Mouse (Mus musculus): Measurements from ENCODE around the gene Kcmf1. TPM values are rescaled to one million over a fixed set of nuclear protein-coding genes. Genes with fewer than 3 reads are reported as not detected.

Kcmf1 gene
- total and polyA plus RNA-seq, 2 experiments from 2014 or later, result 52.1 to 93.7 TPM

DNA sequence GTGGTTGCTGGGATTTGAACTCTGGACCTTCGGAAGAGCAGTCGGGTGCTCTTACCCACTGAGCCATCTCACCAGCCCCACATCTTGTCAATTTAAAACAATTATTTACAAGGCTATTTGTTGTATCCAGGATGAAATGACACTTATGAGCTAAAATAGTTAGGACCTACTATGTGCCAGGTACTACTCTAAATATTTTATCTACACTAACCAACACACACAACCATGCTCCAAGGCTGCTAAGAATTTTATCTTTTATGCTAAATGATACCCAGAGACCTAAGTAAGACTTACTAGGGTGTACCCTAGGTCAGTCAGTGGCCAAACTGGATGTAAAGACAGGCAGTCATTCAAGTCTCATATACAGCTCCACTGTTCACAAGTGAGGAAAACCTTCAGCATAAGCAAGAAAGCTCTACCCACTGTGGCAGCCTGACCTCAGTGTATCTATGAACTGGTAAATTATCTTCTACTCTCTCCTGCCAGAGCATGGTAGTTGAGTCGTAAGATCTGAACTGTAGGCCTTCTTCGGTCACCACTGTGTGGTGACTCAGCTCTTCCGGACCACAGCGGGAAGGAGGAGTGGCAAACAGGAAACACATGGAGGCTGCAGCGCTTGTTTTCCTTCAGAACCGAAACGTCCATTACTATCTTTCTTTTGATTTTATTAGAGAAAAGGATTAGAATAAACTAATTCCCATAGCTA is 18.7 kb downstream of the Kcmf1 start:
- Histone ChIP-seq H3K36me3 (replicated peaks; ENCODE audit: control insufficient read depth, insufficient read depth, low read length) (no peaks in the 10 kb centered on the region), H3K4me3 (ENCODE audit: low read depth, low read length) (no peak overlapping the region), H3K4me1 (ENCODE audit: control insufficient read depth, insufficient read depth) (peaks cover 36% of the 10 kb centered on the region), H3K27ac (ENCODE audit: low read depth) (peak overlapping the region; percentile 30; the same call in 1 of the 2 replicates), H3K4me2 (ENCODE audit: low read depth, low read length) (no peak overlapping the region), H3K27me3 (ENCODE audit: control insufficient read depth, insufficient read depth, low read length) (no peaks in the 10 kb centered on the region), H3K9me3 (replicated peaks; ENCODE audit: control insufficient read depth, low read length) (no peaks in the 10 kb centered on the region), H3K9ac (replicated peaks; ENCODE audit: low read depth, low read length) (no peak overlapping the region)
- TF ChIP-seq CTCF (IDR thresholded peaks at IDR 0.05; ENCODE audit: low read depth) (no peak), EP300 (IDR thresholded peaks at IDR 0.05; ENCODE audit: low read depth) (no peak)
- ATAC-seq (ENCODE audit: insufficient read depth, low read depth), result peak; percentile 55; the same call in 1 of the 2 replicates
- no peak for DNase-seq (ENCODE audit: low spot score)
- 74% methylated on average over 9 of the region's 9 CpGs for WGBS

GRCm38 (mm10) chr6:72876629-72877028 is 23.1 kb downstream of the Kcmf1 start:
- Histone ChIP-seq H3K27me3 (ENCODE audit: control insufficient read depth, insufficient read depth, low read length) (no peaks in the 10 kb centered on the region), H3K9me3 (replicated peaks; ENCODE audit: control insufficient read depth, low read length) (no peaks in the 10 kb centered on the region), H3K4me2 (ENCODE audit: low read depth, low read length) (no peak overlapping the region), H3K36me3 (replicated peaks; ENCODE audit: control insufficient read depth, insufficient read depth, low read length) (no peaks in the 10 kb centered on the region), H3K27ac (ENCODE audit: low read depth) (no peak overlapping the region), H3K9ac (replicated peaks; ENCODE audit: low read depth, low read length) (no peak overlapping the region), H3K4me1 (ENCODE audit: control insufficient read depth, insufficient read depth) (peaks cover 17% of the 10 kb centered on the region), H3K4me3 (ENCODE audit: low read depth, low read length) (no peak overlapping the region)
- TF ChIP-seq EP300 (IDR thresholded peaks at IDR 0.05; ENCODE audit: low read depth) (no peak), CTCF (IDR thresholded peaks at IDR 0.05; ENCODE audit: low read depth) (no peak)
- 84% methylated on average over 6 of the region's 6 CpGs for WGBS
- no peak for DNase-seq (ENCODE audit: low spot score)
- no peak for ATAC-seq (ENCODE audit: insufficient read depth, low read depth)

DNA sequence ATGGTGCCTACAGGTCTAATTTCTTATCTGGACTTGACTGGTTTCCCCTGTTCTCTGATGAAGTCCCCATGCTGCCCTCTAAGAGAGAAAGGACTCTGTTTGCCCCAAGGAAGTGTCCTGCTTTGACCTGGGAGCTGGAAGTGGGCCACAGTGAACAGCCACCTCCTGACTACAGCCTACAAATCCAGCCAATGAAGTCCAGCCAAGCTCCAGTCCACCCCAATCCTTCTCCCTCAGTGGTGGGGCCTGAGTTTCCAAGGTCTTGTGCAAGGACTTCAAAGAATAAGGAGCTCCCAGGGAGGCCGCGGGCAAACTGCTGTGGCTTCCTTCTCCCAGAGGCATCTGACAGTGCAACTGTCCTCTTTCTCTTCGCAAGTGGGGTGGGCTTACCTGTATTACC is 26.4 kb downstream of the Kcmf1 start:
- TF ChIP-seq CTCF (IDR thresholded peaks at IDR 0.05; ENCODE audit: low read depth) (no peak), EP300 (IDR thresholded peaks at IDR 0.05; ENCODE audit: low read depth) (no peak)
- H3K4me1 ChIP-seq (ENCODE audit: control insufficient read depth, insufficient read depth), result peaks cover 25% of the 10 kb centered on the region
- WGBS, result 89% methylated on average over 3 of the region's 3 CpGs

GRCm38 (mm10) chr6:72872276-72872675 is 27.5 kb downstream of the Kcmf1 start:
- WGBS, result 85% methylated on average over 1 of the region's 1 CpGs
- Histone ChIP-seq H3K4me1 (ENCODE audit: control insufficient read depth, insufficient read depth) (peaks cover 25% of the 10 kb centered on the region), H3K27me3 (ENCODE audit: control insufficient read depth, insufficient read depth, low read length) (no peaks in the 10 kb centered on the region), H3K4me2 (ENCODE audit: low read depth, low read length) (no peak overlapping the region), H3K36me3 (replicated peaks; ENCODE audit: control insufficient read depth, insufficient read depth, low read length) (no peaks in the 10 kb centered on the region), H3K27ac (ENCODE audit: low read depth) (no peak overlapping the region), H3K4me3 (ENCODE audit: low read depth, low read length) (no peak overlapping the region), H3K9ac (replicated peaks; ENCODE audit: low read depth, low read length) (no peak overlapping the region), H3K9me3 (replicated peaks; ENCODE audit: control insufficient read depth, low read length) (no peaks in the 10 kb centered on the region)
- ATAC-seq (ENCODE audit: insufficient read depth, low read depth) (no peak), DNase-seq (ENCODE audit: low spot score) (no peak)
- TF ChIP-seq CTCF (IDR thresholded peaks at IDR 0.05; ENCODE audit: low read depth), result no peak
- no peak for TF ChIP-seq EP300 (IDR thresholded peaks at IDR 0.05; ENCODE audit: low read depth)

More for the DNA sequence above, 26.4 kb downstream of the Kcmf1 start:
- Histone ChIP-seq H3K9ac (replicated peaks; ENCODE audit: low read depth, low read length) (no peak overlapping the region), H3K4me2 (ENCODE audit: low read depth, low read length) (no peak overlapping the region), H3K36me3 (replicated peaks; ENCODE audit: control insufficient read depth, insufficient read depth, low read length) (no peaks in the 10 kb centered on the region), H3K27ac (ENCODE audit: low read depth) (peak overlapping the region; percentile 35; the same call in 1 of the 2 replicates), H3K27me3 (ENCODE audit: control insufficient read depth, insufficient read depth, low read length) (no peaks in the 10 kb centered on the region), H3K9me3 (replicated peaks; ENCODE audit: control insufficient read depth, low read length) (no peaks in the 10 kb centered on the region), H3K4me3 (ENCODE audit: low read depth, low read length) (no peak overlapping the region)
- peak; percentile 68 for ATAC-seq (ENCODE audit: insufficient read depth, low read depth)
- peak; percentile 31 for DNase-seq (ENCODE audit: low spot score)

DNA sequence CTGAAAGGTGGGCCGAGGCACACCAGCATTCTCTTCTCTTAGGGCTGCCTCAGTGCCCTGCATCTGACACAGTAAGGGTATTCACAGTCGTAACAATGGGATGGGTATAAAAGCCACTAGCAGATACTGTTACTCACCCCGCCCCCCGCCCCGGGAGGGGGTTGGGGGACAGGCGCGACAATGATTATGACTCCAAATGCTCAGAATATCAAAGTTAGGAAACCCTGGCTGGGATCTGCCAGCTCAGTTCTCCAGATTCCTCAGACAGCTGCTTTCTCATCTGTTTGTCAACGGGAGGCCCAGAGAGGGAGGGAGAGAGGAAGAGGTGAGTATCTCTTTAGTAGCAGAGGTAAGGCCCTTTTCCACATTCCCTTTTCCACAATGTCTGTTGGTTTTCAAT is 30.2 kb downstream of the Kcmf1 start:
- Histone ChIP-seq H3K4me3 (ENCODE audit: low read depth, low read length) (no peak overlapping the region), H3K36me3 (replicated peaks; ENCODE audit: control insufficient read depth, insufficient read depth, low read length) (no peaks in the 10 kb centered on the region), H3K9me3 (replicated peaks; ENCODE audit: control insufficient read depth, low read length) (no peaks in the 10 kb centered on the region), H3K4me1 (ENCODE audit: control insufficient read depth, insufficient read depth) (peaks cover 25% of the 10 kb centered on the region), H3K9ac (replicated peaks; ENCODE audit: low read depth, low read length) (no peak overlapping the region), H3K27ac (ENCODE audit: low read depth) (no peak overlapping the region), H3K27me3 (ENCODE audit: control insufficient read depth, insufficient read depth, low read length) (no peaks in the 10 kb centered on the region), H3K4me2 (ENCODE audit: low read depth, low read length) (no peak overlapping the region)
- DNase-seq (ENCODE audit: low spot score) (no peak), ATAC-seq (ENCODE audit: insufficient read depth, low read depth) (no peak)
- 55% methylated on average over 8 of the region's 8 CpGs for WGBS
- TF ChIP-seq EP300 (IDR thresholded peaks at IDR 0.05; ENCODE audit: low read depth), result no peak
- TF ChIP-seq CTCF (IDR thresholded peaks at IDR 0.05; ENCODE audit: low read depth), result no peak

- no peak overlapping the region for H3K4me3 ChIP-seq (ENCODE audit: low read depth, low read length)
- H3K4me1 ChIP-seq (ENCODE audit: control insufficient read depth, insufficient read depth), result peaks cover 24% of the 10 kb centered on the region
- no peaks in the 10 kb centered on the region for H3K27me3 ChIP-seq (ENCODE audit: control insufficient read depth, insufficient read depth, low read length)
- no peak for TF ChIP-seq CTCF (IDR thresholded peaks at IDR 0.05; ENCODE audit: low read depth)
- no peak for TF ChIP-seq EP300 (IDR thresholded peaks at IDR 0.05; ENCODE audit: low read depth)
- H3K9ac ChIP-seq (replicated peaks; ENCODE audit: low read depth, low read length), result no peak overlapping the region
- H3K36me3 ChIP-seq (replicated peaks; ENCODE audit: control insufficient read depth, insufficient read depth, low read length), result no peaks in the 10 kb centered on the region
- 62% methylated on average over 5 of the region's 5 CpGs for WGBS
- ATAC-seq (ENCODE audit: insufficient read depth, low read depth), result no peak
- H3K4me2 ChIP-seq (ENCODE audit: low read depth, low read length), result no peak overlapping the region
- H3K9me3 ChIP-seq (replicated peaks; ENCODE audit: control insufficient read depth, low read length), result no peaks in the 10 kb centered on the region
- peak overlapping the region; percentile 38 for H3K27ac ChIP-seq (ENCODE audit: low read depth)
- DNase-seq (ENCODE audit: low spot score), result no peak
These were observed 31.1 kb downstream of the Kcmf1 start for GRCm38 (mm10) chr6:72868688-72869087.
